Mouse (Mus musculus) retina, postnatal 7 days (tissue): ENCODE measurements around the gene Tuft1.
"Not testable (repeated sequence)": the region's sequence is repeated elsewhere in the genome, so short reads cannot be mapped to it uniquely, and the experiment has no call there.

Source experiments
- DNase-seq: peaks from one replicate; pipeline ENCODE4 v3.0.0-alpha.2; 2012; ENCODE audit warnings: low read depth, low spot score

The Tuft1 gene

GRCm38 (mm10) chr3:94658740-94659095 lies at the start of gene Tuft1:
Tuft1 (minus strand) TSS chr3:94658872.
- not testable (repeated sequence) for DNase-seq

DNA sequence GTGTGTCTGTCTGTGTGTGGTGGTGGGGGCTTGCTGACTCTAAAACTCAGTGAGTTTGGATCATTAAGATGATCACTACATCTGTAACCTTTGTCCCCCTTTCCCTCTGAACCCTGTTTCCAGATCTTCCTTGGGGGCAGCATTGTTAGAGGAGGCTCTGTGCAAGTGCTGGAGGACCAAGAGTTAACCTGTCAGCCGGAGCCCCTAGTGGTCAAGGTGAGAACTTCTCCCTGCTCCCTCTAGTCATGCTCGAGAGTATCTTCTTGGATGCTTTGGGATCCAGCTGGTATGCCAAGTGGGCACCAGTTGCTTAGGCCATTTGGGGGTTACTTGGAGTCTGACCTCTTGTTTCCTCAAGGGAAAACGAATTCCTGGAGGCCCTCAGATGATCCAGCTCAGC lies 44.7 kb upstream of the Tuft1 start:
- DNase-seq, result not testable (repeated sequence)

GRCm38 (mm10) chr3:94702856-94703255 lies 44.2 kb upstream of the Tuft1 start:
- DNase-seq, result no peak

GRCm38 (mm10) chr3:94702163-94702810 lies 43.6 kb upstream of the Tuft1 start:
- not testable (repeated sequence) for DNase-seq

GRCm38 (mm10) chr3:94696257-94696656 lies 37.6 kb upstream of the Tuft1 start:
- not testable (repeated sequence) for DNase-seq

DNA sequence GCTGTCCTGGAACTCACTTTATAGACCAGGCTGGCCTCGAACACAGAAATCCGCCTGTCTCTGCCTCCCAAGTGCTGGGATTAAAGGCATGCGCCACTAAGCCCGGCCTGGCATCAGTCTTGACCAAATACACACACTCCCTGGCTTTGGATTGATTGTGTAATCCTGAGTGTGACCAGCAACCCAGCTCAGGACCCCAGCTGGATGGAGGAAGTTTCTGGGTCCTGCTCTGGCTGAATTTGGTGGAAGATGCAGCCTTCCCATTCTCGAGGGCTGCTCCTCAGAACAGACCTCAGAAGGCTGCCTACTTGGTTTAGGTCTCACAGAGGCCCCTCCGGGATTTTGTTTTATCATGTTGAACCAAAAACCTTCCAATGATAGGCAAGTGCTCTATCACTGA lies 36.9 kb upstream of the Tuft1 start:
- not testable (repeated sequence) for DNase-seq

GRCm38 (mm10) chr3:94693874-94694273 lies 35.2 kb upstream of the Tuft1 start:
- DNase-seq, result not testable (repeated sequence)

- DNase-seq, result no peak
These were observed 34.7 kb upstream of the Tuft1 start, which contains the start of gene Selenbp2 for GRCm38 (mm10) chr3:94693329-94693825. Selenbp2 (plus strand) TSS chr3:94693556.

DNA sequence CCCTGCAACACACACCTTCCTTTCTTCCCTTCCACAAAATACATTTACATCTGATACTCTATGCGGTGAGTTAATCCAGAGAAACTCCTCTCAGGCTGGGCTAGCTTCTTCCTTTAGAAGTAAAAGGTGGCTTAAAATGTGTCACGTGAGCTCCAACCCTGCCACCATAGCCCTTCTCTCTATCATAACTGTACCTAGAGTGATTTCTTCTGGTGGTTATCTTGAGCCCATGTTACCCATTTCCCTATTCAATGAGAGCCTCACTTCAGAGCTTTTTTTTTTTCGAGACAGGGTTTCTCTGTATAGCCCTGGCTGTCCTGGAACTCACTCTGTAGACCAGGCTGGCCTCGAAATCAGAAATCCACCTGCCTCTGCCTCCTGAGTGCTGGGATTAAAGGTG lies 33.0 kb upstream of the Tuft1 start:
- not testable (repeated sequence) for DNase-seq

- no peak for DNase-seq
These were observed 32.1 kb upstream of the Tuft1 start for GRCm38 (mm10) chr3:94690616-94691247.

DNA sequence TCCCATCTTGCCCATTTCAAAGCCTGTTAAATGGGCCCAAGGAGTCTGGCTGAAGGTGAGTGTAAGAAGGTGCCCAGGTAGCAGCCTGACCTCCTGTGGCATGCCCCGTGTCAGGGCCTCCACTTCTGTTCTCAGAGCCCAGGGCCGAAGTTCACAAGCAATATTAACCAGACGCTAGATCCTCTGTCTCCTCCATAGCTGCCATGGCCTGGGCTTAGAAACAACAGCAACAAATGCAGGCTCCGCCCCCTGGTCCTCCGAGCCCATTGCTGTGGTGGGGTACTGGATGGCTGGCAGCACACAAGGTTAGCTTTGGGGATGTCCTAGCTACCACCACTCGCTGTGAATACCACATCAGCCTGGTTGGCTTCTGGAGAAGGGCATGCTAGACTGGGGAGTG lies 31.5 kb upstream of the Tuft1 start:
- DNase-seq, result not testable (repeated sequence)

GRCm38 (mm10) chr3:94689195-94689594 lies 30.5 kb upstream of the Tuft1 start:
- not testable (repeated sequence) for DNase-seq

- DNase-seq, result not testable (repeated sequence)
These were observed 30.0 kb upstream of the Tuft1 start for GRCm38 (mm10) chr3:94688698-94689097.

DNA sequence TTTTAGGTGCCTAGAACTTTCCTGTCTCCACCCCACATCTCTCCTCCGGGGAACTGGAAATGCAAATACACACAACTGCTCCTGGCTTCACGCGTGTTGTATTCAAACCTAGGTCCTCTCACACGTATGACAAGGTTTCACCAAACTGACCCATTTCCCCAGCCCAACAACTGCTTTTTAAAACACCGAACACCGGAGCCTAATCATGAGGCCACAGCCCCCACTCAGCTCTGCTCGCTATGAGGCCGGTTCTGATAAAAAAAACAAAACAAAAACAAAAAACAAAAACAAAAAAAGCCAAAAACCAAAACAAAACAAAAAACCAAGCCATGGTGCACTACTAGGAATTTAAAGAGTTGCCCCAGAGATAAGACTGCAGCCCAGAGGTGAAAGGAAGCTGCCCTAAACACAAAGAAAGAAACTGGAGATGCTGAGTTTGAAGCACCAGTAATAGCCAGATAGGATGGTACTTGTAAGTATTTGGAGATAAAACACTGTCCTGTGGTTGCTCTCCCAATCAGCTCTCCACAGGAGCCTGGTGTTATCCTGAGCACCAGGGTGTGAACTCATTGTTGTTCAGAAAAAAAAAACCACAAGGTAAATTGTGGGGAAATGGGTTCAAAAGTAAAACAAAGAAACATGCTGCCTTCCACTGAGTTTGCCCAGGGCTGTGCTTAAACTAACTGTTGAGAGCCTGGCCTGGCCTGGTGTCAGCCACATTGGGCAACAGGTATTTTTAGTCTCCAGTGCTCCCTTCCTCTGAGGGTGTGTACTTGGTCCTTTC lies 27.5 kb upstream of the Tuft1 start:
- not testable (repeated sequence) for DNase-seq

DNA sequence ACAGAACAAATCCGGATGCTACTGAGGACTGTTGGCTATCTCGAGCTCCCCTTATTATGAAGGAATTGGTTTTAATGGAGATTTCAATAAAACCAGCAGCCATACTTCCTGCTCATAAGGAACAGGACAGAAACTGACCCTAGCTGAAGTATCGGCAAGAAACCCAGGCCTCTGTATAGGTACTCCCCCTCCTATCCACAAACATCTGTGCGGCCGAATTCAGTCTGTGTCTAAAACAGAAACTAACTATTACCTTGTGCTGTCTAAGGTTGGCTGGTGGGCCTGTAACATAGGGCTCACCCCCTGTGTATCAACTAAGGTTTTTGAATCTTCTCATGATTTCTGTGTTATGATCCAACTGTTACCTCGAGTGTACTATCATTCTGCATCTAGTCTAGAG lies 25.0 kb upstream of the Tuft1 start:
- no peak for DNase-seq

GRCm38 (mm10) chr3:94680783-94681182 lies 22.1 kb upstream of the Tuft1 start:
- DNase-seq, result no peak

DNA sequence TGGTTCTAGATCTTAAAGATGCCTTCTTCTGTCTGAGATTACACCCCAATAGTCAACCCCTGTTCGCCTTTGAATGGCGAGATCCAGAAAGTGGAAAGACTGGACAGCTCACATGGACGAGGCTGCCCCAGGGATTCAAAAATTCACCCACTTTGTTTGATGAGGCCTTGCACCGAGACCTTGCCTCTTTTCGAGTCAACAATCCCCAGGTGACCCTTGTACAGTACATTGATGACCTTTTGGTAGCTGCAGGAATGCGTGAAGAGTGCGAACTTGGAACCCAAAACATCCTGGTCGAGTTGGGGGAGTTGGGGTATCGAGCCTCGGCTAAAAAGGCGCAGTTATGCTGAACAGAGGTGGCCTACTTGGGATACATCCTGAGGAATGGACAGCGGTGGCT lies 21.4 kb upstream of the Tuft1 start:
- not testable (repeated sequence) for DNase-seq

- no peak for DNase-seq
These were observed 20.7 kb upstream of the Tuft1 start for GRCm38 (mm10) chr3:94679351-94679841.

GRCm38 (mm10) chr3:94675101-94675500 lies 16.4 kb upstream of the Tuft1 start:
- DNase-seq, result not testable (repeated sequence)

- not testable (repeated sequence) for DNase-seq
These were observed 7.2 kb upstream of the Tuft1 start for GRCm38 (mm10) chr3:94665896-94666295.

DNA sequence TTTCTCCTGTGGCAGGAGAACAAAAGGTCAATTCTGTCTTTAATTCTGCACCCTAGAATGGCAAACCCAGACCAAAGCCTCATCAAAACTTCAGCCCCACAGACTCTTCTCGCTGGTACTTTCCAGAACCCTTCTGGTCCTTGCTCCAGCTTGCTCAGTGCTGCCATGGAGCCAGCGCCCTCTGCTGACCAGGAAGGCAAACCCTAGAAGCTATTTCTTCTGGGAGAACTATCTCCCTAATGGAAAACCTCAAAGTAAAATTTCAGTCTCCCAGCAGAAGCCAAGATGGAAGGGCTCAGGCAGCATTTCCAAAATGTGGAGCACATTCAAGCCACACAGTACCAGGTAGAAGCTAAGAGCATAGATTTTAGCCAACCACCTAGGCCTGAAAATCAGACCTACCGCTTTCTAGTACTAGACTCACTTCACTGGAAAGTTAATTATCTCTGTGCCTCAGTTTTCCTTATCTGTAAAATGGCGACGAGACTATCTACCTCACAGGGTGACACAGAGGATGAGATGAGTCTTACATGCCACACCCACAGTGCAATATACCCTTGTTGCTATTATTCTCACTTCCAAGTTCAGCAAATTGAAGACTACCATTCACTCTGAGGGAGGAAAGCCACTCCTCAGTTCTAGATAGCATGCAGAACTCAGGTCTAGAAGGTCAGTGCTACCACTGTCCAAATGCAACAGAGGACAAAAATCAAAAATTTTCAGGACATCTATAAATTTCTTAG lies 6.6 kb upstream of the Tuft1 start:
- DNase-seq, result not testable (repeated sequence)
